Mouse (Mus musculus) limb, embryonic 12.5 days (tissue): ENCODE measurements around the gene Hist2h2be. TPM values are rescaled to one million over a fixed set of nuclear protein-coding genes. Genes with fewer than 3 reads are reported as not detected.
"Not testable (repeated sequence)": the region's sequence is repeated elsewhere in the genome, so short reads cannot be mapped to it uniquely, and the experiment has no call there.

Source experiments
- ATAC-seq: fragments of 200-750 bp; cut with Nextera tagmentation; 2 replicates; pipeline ENCODE4 v1.8.0; 2017; ENCODE audit warnings: low read depth, moderate TSS enrichment; ENCODE audit not compliant: insufficient number of reproducible peaks, insufficient read depth, low FRiP score, low TSS enrichment
- H3K27ac ChIP-seq: fragments of 300-500 bp; sonication (generic); 2 replicates; pipeline ENCODE4 v1.5.1; 2016; ENCODE audit warnings: mild to moderate bottlenecking, moderate library complexity
- H3K27me3 ChIP-seq: fragments of 300-500 bp; sonication (generic); 2 replicates; pipeline ENCODE4 v1.6.1; 2016; ENCODE audit warnings: mild to moderate bottlenecking, moderate library complexity
- H3K36me3 ChIP-seq: fragments of 300-500 bp; sonication (generic); 2 replicates; pipeline ENCODE4 v1.6.1; 2016; ENCODE audit warnings: mild to moderate bottlenecking, moderate library complexity
- H3K4me1 ChIP-seq: fragments of 300-500 bp; sonication (generic); replicated peaks from 2 replicates; pipeline ENCODE4 v1.6.1; 2016
- H3K4me2 ChIP-seq: fragments of 300-500 bp; sonication (generic); 2 replicates; pipeline ENCODE4 v1.6.1; 2016; ENCODE audit warnings: mild to moderate bottlenecking, moderate library complexity
- H3K4me3 ChIP-seq: fragments of 300-500 bp; sonication (generic); replicated peaks from 2 replicates; pipeline ENCODE4 v1.5.1; 2016; ENCODE audit warnings: mild to moderate bottlenecking
- H3K9ac ChIP-seq: fragments of 300-500 bp; sonication (generic); replicated peaks from 2 replicates; pipeline ENCODE4 v1.6.1; 2016; ENCODE audit warnings: mild to moderate bottlenecking, moderate library complexity
- H3K9me3 ChIP-seq: fragments of 300-500 bp; sonication (generic); 2 replicates; pipeline ENCODE4 v1.6.1; 2016; ENCODE audit warnings: mild to moderate bottlenecking, moderate library complexity
- WGBS: fragments of 180-500 bp; shearing (Covaris S2); methylation state at CpG from one replicate; pipeline ENCODE4 v1.1.7; 2016; 5-methylcytosine and 5-hydroxymethylcytosine counted together
- polyA plus RNA-seq: library from polyadenylated mRNA; unstranded; fragments of >200 nt; fragmentation: Nextera tagmentation; extraction: Ambion mirVana; gene quantifications from 2 replicates; pipeline ENCODE4 v1.2.1, GENCODE M21; 2016

The Hist2h2be gene
- polyA plus RNA-seq, 1 experiment from 2014 or later: 10.4 TPM

DNA sequence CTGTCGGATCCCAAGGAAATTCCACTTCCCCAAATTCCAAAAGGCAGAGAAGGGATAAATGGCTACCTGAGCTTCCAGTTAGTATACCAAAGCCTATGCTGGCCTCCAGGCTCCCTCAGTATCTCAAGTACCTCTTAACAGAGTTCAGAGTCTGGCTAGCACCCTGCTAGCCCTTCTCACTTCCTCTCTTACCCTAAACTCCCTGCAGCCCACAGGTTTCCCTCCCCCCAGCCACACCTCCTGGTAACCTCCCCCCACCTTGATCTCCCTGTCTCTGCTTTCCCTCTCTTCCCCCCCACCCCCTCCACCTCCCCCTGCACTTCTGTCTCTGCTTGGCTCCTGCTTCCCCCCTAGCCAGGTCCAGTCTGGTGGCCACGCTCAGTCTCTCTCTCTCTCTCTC lies 21.2 kb upstream of the Hist2h2be start:
- Histone ChIP-seq H3K27me3 (no peaks in the 10 kb centered on the region), H3K4me1 (peaks cover 11% of the 10 kb centered on the region), H3K4me2 (no peak overlapping the region), H3K9me3 (no peaks in the 10 kb centered on the region), H3K36me3 (peaks cover 4% of the 10 kb centered on the region; the same call in 1 of the 2 replicates), H3K9ac (no peak overlapping the region), H3K27ac (no peak overlapping the region), H3K4me3 (no peak overlapping the region)
- WGBS: 38% methylated on average over 2 of the region's 2 CpGs
- no peak for ATAC-seq

DNA sequence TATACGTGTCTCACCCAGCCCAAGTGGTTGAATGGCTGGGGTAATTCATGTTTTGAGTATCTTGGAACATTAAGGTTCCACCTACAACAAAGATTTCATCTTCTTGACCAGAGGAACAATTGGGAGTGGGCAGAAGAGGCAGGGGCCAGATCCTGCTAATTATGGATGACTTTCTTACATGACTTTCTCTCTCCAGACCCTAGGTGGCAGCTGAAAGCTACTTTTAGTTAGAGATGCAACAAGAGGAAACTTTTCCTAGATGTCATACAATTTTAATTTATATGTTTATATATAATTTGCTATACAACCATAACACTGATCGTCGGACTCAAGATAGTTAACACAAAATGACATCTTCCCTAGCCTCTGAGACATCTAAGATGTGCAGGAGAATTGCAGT lies 13.1 kb upstream of the Hist2h2be start:
- no peaks in the 10 kb centered on the region for H3K9me3 ChIP-seq
- no peaks in the 10 kb centered on the region for H3K27me3 ChIP-seq
- H3K4me3 ChIP-seq: no peak overlapping the region
- no peak for ATAC-seq
- 89% methylated on average over 3 of the region's 3 CpGs for WGBS
- H3K9ac ChIP-seq: no peak overlapping the region
- H3K27ac ChIP-seq: no peak overlapping the region
- no peaks in the 10 kb centered on the region for H3K4me1 ChIP-seq
- no peak overlapping the region for H3K4me2 ChIP-seq
- H3K36me3 ChIP-seq: no peaks in the 10 kb centered on the region

GRCm38 (mm10) chr3:96209242-96209641 lies 11.7 kb upstream of the Hist2h2be start:
- no peaks in the 10 kb centered on the region for H3K4me1 ChIP-seq
- WGBS: 26% methylated on average over 15 of the region's 15 CpGs
- no peaks in the 10 kb centered on the region for H3K27me3 ChIP-seq
- H3K4me2 ChIP-seq: no peak overlapping the region
- H3K27ac ChIP-seq: no peak overlapping the region
- H3K9ac ChIP-seq: no peak overlapping the region
- no peak overlapping the region for H3K4me3 ChIP-seq
- H3K36me3 ChIP-seq: no peaks in the 10 kb centered on the region
- no peaks in the 10 kb centered on the region for H3K9me3 ChIP-seq
- no peak for ATAC-seq

DNA sequence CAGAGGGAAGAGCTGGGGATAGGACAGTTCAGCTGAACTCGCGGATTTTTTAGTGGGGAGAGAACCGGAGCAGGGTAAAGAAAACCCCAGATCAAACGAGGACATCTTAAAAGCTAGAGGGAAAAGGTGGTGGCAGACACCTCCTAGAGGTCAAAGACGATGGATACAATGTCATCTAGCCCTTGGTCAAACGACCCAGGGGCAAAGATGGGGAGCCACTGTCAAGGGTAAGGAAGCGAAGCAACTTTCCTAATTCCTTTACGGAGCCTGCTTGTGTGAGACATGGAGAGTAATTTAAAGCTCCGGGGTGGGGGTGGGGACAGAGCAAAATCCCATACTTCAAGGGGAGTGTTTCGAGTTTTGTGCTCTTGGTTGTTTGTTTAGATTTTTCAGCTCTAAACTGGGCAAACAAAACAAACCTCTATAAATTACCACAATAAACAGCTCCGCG lies 1.7 kb upstream of the Hist2h2be start:
- Histone ChIP-seq H3K4me3 (peak overlapping the region; percentile 59), H3K27ac (peak overlapping the region; percentile 99), H3K4me2 (peak overlapping the region; percentile 80), H3K4me1 (peaks cover 34% of the 10 kb centered on the region), H3K27me3 (no peaks in the 10 kb centered on the region), H3K36me3 (no peaks in the 10 kb centered on the region), H3K9me3 (no peaks in the 10 kb centered on the region), H3K9ac (peak overlapping the region; percentile 63)
- peak; percentile 9; the same call in 1 of the 2 replicates for ATAC-seq
- under 1% methylated on average over 12 of the region's 12 CpGs for WGBS

DNA sequence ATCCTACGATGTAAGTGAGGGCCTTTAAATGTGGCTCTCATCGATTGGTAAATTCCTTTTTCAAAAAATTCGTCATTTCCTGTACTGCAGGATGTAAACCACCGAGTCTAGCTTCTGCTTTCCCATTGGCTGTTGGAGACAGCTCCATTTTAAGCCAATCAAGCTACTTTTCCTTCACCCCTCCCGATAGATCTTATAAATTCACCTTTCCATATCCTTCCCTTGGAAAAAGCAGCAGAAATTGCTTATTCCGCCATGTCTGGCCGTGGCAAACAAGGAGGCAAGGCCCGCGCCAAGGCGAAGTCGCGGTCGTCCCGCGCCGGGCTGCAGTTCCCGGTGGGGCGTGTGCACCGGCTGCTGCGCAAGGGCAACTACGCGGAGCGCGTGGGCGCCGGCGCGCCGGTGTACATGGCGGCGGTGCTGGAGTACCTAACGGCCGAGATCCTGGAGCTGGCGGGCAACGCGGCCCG lies 1.2 kb upstream of the Hist2h2be start, which contains the start of the genes Bola1 and Hist2h2ab:
Gene Bola1, minus strand, starts transcription at position 49 of the 470 bp plus-strand sequence.
Gene Hist2h2ab, plus strand, starts transcription at position 205 of the 470 bp plus-strand sequence.
- Histone ChIP-seq H3K4me2 (peak within 1 kb of the TSS; percentile 80), H3K9ac (peak within 1 kb of the TSS; percentile 87), H3K4me1 (peaks cover 36% of the 10 kb centered on the region), H3K9me3 (no peaks in the 10 kb centered on the region), H3K27me3 (no peaks in the 10 kb centered on the region), H3K27ac (peak within 1 kb of the TSS; percentile 99), H3K4me3 (peak within 1 kb of the TSS; percentile 59), H3K36me3 (no peaks in the 10 kb centered on the region)
- under 1% methylated on average over 37 of the region's 37 CpGs for WGBS
- ATAC-seq: peak; percentile 87

GRCm38 (mm10) chr3:96220131-96220764 lies 671 bp upstream of the Hist2h2be start:
- Histone ChIP-seq H3K27ac (peak overlapping the region; percentile 99), H3K9ac (peak overlapping the region; percentile 87), H3K4me3 (peak overlapping the region; percentile 59), H3K4me2 (peak overlapping the region; percentile 80), H3K4me1 (peaks cover 36% of the 10 kb centered on the region)
- ATAC-seq, H3K27me3 ChIP-seq, H3K36me3 ChIP-seq, H3K9me3 ChIP-seq: not testable (repeated sequence)
- WGBS: 0% methylated on average over 31 of the region's 47 CpGs

- Histone ChIP-seq H3K4me1 (peaks cover 37% of the 10 kb centered on the region), H3K27me3 (no peaks in the 10 kb centered on the region), H3K9ac (peak overlapping the region; percentile 69), H3K4me2 (peak overlapping the region; percentile 80), H3K36me3 (no peaks in the 10 kb centered on the region), H3K27ac (peak overlapping the region; percentile 99), H3K9me3 (no peaks in the 10 kb centered on the region), H3K4me3 (peak overlapping the region; percentile 59)
- ATAC-seq: no peak
- WGBS: 21% methylated on average over 9 of the region's 9 CpGs
Observed at GRCm38 (mm10) chr3:96221640-96222038, 720 bp downstream of the Hist2h2be start.

DNA sequence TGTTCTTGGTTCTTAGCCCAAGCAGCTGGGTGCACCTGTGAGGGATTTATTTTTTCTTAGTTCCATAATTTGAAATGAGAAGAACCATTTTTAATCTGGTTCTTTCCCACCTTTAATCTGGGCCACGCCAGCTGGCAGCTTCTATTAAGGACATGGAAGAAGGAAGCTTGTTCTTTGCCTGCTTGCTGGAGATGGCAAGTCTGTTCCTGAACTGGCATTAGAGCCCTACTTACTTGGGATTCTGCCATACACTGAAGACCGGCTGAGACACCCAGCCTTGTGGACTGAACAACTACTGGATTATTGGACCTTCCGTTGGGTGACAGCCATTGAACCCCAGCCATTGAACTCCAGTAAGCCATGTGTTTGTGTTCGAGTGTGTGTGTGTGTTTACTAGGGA lies 1.9 kb downstream of the Hist2h2be start:
- no peak overlapping the region for H3K4me3 ChIP-seq
- peaks cover 41% of the 10 kb centered on the region for H3K4me1 ChIP-seq
- no peak for ATAC-seq
- H3K9me3 ChIP-seq: no peaks in the 10 kb centered on the region
- whole genome bisulfite sequencing: 92% methylated on average over 4 of the region's 4 CpGs
- no peak overlapping the region for H3K27ac ChIP-seq
- no peaks in the 10 kb centered on the region for H3K36me3 ChIP-seq
- H3K9ac ChIP-seq: no peak overlapping the region
- H3K27me3 ChIP-seq: no peaks in the 10 kb centered on the region
- peak overlapping the region; percentile 80 for H3K4me2 ChIP-seq

DNA sequence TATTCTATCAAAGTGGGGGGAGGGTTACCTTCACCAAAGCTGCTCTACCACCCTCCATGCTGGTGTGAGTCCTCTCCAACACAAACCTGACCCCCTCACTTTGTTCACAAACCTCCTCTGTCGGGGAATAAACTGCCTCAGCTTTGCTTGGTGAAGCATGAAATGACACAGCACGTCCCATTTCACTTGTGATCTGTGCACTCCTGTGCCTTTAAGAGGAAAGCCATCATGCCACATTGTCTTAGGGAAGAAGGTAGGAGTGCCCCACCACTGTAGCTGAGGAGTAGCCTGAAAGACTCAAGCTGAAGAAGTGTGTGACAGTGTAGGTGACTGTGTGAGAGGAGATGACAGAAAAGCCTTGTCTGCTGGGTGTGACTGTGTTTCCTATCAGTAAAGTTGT lies 4.5 kb downstream of the Hist2h2be start:
- WGBS: 54% methylated on average over 2 of the region's 2 CpGs
- Histone ChIP-seq H3K9ac (no peak overlapping the region), H3K9me3 (no peaks in the 10 kb centered on the region), H3K27me3 (no peaks in the 10 kb centered on the region), H3K4me3 (no peak overlapping the region), H3K27ac (no peak overlapping the region), H3K4me2 (no peak overlapping the region), H3K36me3 (no peaks in the 10 kb centered on the region), H3K4me1 (peaks cover 34% of the 10 kb centered on the region)
- no peak for ATAC-seq

GRCm38 (mm10) chr3:96226695-96227648 lies 6.1 kb downstream of the Hist2h2be start:
- peaks cover 27% of the 10 kb centered on the region for H3K4me1 ChIP-seq
- H3K4me3 ChIP-seq: no peak overlapping the region
- H3K27ac ChIP-seq: no peak overlapping the region
- H3K4me2 ChIP-seq: no peak overlapping the region
- H3K36me3 ChIP-seq: no peaks in the 10 kb centered on the region
- H3K9me3 ChIP-seq: no peaks in the 10 kb centered on the region
- H3K27me3 ChIP-seq: no peaks in the 10 kb centered on the region
- no peak overlapping the region for H3K9ac ChIP-seq
- WGBS: 67% methylated on average over 8 of the region's 8 CpGs
- no peak for ATAC-seq

DNA sequence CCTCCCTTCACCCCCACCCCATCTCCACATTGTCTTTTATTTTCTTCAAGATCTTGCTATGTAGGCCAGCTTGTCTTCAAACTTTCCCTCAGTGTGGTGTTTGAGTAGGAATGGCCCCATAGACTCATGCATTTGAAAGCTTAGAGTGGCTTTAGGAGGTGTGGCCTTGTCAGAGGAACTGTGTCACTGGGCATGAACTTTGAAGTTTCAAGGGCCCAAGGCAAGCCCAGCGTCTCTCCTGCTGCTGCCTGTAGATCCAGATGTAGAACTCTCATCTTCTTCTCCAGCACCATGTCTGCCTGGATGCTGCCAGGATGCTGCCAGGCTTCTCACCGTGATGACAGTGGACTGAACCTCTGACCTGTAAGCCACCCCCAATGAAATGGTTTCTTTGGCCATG lies 7.9 kb downstream of the Hist2h2be start:
- Histone ChIP-seq H3K9me3 (no peaks in the 10 kb centered on the region), H3K4me2 (no peak overlapping the region), H3K27me3 (no peaks in the 10 kb centered on the region), H3K27ac (no peak overlapping the region), H3K36me3 (no peaks in the 10 kb centered on the region), H3K4me1 (peaks cover 10% of the 10 kb centered on the region; the same call in 1 of the 2 replicates), H3K4me3 (no peak overlapping the region), H3K9ac (no peak overlapping the region)
- no peak for ATAC-seq
- 71% methylated on average over 2 of the region's 2 CpGs for WGBS
